Mouse (Mus musculus): ENCODE results near the gene Ndufa7. TPM values are rescaled to one million over a fixed set of nuclear protein-coding genes. Genes with fewer than 3 reads are reported as not detected.
"Not testable (repeated sequence)": the region's sequence is repeated elsewhere in the genome, so short reads cannot be mapped to it uniquely, and the experiment has no call there.

Gene Ndufa7
- polyA plus RNA-seq, 1 experiment from 2014 or later = 402 TPM

DNA sequence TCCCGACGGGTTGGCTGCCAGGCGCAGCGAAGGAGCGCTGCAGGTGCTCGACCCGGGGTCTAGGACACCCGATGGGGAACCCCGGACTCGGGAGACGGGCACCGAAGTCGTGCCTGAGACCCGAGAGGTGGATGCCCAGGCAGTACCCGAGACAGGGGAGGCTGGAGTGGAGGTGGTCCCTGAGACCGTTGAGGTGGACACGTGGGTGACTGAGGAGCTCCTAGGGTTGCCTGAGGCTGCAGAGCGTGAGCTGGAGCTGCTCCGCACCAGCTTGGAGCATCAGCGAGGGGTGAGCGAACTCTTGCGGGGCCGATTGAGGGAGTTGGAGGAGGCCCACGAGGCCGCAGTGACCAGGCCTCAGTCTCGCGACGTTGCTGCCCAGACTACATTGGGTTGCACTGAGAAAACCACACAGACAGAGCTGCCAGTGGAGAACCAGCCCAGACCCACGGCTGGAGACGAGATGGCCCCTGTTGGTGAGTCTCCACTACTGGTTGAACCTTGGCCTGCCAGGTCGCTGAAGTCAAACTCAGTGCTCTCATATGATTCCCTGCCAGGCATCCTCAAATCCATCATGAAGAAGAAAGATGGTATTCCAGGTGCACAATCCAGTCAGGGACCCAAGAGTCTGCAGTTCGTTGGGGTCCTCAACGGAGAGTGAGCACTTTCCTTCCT lies 6.3 kb upstream of the Ndufa7 start:
- Histone ChIP-seq H3K4me2 (ENCODE audit: low read length) (peak overlapping the region; percentile 95), H3K27ac (ENCODE audit: low read length) (peak overlapping the region; percentile 90), H3K4me3 (replicated peaks; ENCODE audit: low read length) (peak overlapping the region; percentile 63), H3K9me3 (ENCODE audit: control insufficient read depth, low read length) (no peaks in the 10 kb centered on the region), H3K27me3 (replicated peaks; ENCODE audit: control insufficient read depth, insufficient read depth, low read length) (no peaks in the 10 kb centered on the region), H3K9ac (replicated peaks; ENCODE audit: low read depth, low read length) (peak overlapping the region; percentile 92), H3K36me3 (ENCODE audit: control insufficient read depth, insufficient read depth) (peaks cover 19% of the 10 kb centered on the region), H3K4me1 (replicated peaks; ENCODE audit: control insufficient read depth, insufficient read depth, low read length) (peaks cover 27% of the 10 kb centered on the region)
- WGBS = 15% methylated on average over 33 of the region's 33 CpGs
- ATAC-seq = peak; percentile 42; the same call in 1 of the 2 replicates

DNA sequence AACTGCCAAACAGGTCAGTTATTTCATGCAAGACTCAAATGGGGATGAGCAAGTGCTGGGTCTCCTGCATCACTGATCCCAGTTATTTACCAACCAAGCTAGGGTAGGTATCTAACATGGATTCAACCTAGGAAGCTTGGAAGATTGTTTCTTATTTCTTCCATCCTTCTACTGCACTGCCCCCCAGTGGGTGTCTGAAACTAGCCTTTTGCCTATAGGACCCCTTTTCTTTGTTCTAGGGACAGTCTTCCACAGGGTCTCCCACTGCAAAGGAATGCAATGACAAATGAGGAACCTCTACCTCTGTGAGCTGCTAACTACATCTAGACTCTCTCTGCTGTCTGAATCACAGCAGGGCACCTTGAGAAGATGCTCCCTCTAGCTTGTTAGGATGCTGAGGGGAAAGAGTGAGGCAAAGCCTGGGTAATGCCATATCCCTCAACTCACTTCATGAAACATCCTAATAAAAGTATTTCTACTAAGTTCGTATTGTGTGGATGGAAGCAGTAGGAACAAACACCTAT lies 1.9 kb upstream of the Ndufa7 start:
- no peak for ATAC-seq
- Histone ChIP-seq H3K27me3 (replicated peaks; ENCODE audit: control insufficient read depth, insufficient read depth, low read length) (no peaks in the 10 kb centered on the region), H3K9me3 (ENCODE audit: control insufficient read depth, low read length) (no peaks in the 10 kb centered on the region), H3K4me3 (replicated peaks; ENCODE audit: low read length) (no peak overlapping the region), H3K36me3 (ENCODE audit: control insufficient read depth, insufficient read depth) (peaks cover 19% of the 10 kb centered on the region), H3K4me2 (ENCODE audit: low read length) (no peak overlapping the region), H3K27ac (ENCODE audit: low read length) (no peak overlapping the region), H3K4me1 (replicated peaks; ENCODE audit: control insufficient read depth, insufficient read depth, low read length) (peaks cover 37% of the 10 kb centered on the region), H3K9ac (replicated peaks; ENCODE audit: low read depth, low read length) (no peak overlapping the region)
- 88% methylated on average over 1 of the region's 1 CpGs for WGBS

DNA sequence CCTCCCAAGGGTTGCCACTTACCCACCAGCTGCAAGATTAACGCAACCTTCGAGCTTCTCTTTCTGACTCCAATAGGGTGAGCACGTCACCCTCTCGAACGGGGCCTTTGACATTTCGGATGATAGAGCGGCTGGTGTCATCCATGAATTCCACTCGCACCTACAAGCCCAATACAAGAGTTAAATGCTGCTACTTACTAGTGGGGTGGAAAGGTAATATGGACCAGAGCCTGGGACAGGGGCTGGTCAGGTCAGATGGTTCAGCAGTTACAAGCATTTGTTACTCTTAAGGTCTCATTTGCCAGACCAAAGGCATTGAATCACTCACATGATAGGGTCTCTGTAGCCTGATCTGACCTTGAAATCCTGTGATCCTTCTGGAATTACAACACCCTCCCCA lies 1.2 kb upstream of the Ndufa7 start:
- not testable (repeated sequence) for H3K9me3 ChIP-seq (ENCODE audit: control insufficient read depth, low read length); H3K27ac ChIP-seq (ENCODE audit: low read length); H3K27me3 ChIP-seq (replicated peaks; ENCODE audit: control insufficient read depth, insufficient read depth, low read length); ATAC-seq
- Histone ChIP-seq H3K4me1 (replicated peaks; ENCODE audit: control insufficient read depth, insufficient read depth, low read length) (peaks cover 32% of the 10 kb centered on the region), H3K4me2 (ENCODE audit: low read length) (peak overlapping the region; percentile 94), H3K36me3 (ENCODE audit: control insufficient read depth, insufficient read depth) (peaks cover 19% of the 10 kb centered on the region), H3K4me3 (replicated peaks; ENCODE audit: low read length) (peak overlapping the region; percentile 85), H3K9ac (replicated peaks; ENCODE audit: low read depth, low read length) (peak overlapping the region; percentile 79)
- WGBS = 82% methylated on average over 8 of the region's 8 CpGs

DNA sequence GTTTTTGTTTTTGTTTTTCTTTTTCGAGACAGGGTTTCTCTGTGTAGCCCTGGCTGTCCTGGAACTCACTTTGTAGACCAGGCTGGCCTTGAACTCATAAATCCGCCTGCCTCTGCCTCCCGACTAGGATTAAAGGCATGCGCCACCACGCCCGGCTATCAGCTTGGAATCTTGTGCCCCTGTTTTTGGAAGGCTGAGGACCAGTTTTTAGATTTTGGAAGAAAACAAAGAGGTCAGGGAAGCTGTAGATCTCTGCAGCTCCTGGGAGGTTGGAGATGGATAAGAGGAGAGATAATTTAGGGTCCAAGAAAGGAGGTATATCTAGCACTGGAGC lies 592 bp downstream of the Ndufa7 start:
- H3K36me3 ChIP-seq (ENCODE audit: control insufficient read depth, insufficient read depth) = peaks cover 20% of the 10 kb centered on the region
- ATAC-seq; H3K9me3 ChIP-seq (ENCODE audit: control insufficient read depth, low read length); H3K27me3 ChIP-seq (replicated peaks; ENCODE audit: control insufficient read depth, insufficient read depth, low read length): not testable (repeated sequence)
- H3K4me2 ChIP-seq (ENCODE audit: low read length) = peak overlapping the region; percentile 65
- peak overlapping the region; percentile 68 for H3K9ac ChIP-seq (replicated peaks; ENCODE audit: low read depth, low read length)
- 5% methylated on average over 6 of the region's 6 CpGs for WGBS
- H3K4me3 ChIP-seq (replicated peaks; ENCODE audit: low read length) = peak overlapping the region; percentile 85
- peaks cover 26% of the 10 kb centered on the region for H3K4me1 ChIP-seq (replicated peaks; ENCODE audit: control insufficient read depth, insufficient read depth, low read length)
- H3K27ac ChIP-seq (ENCODE audit: low read length) = peak overlapping the region; percentile 77

DNA sequence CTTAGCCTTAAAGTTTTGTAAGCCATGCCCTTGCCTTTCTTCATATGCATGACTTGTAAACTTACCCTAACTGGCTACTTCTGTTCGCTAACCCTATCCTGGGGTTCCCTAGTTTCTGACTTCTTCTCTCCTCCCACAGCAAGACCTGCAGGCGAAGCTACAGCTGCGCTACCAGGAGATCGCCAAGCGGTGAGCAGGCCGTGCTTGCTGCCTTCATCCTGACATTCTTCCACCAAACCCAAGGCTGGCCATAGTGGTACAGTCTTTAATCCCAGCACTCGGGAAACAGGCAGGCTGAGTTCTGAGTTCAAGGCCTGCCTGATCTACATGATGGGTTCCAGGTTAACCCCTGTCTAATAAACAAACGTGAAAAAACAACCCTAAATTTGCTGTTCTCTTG lies 1.1 kb downstream of the Ndufa7 start:
- Histone ChIP-seq H3K9ac (replicated peaks; ENCODE audit: low read depth, low read length) (peak overlapping the region; percentile 68; the same call in 1 of the 2 replicates), H3K27me3 (replicated peaks; ENCODE audit: control insufficient read depth, insufficient read depth, low read length) (no peaks in the 10 kb centered on the region), H3K36me3 (ENCODE audit: control insufficient read depth, insufficient read depth) (peaks cover 23% of the 10 kb centered on the region), H3K4me2 (ENCODE audit: low read length) (peak overlapping the region; percentile 65), H3K4me1 (replicated peaks; ENCODE audit: control insufficient read depth, insufficient read depth, low read length) (peaks cover 26% of the 10 kb centered on the region), H3K4me3 (replicated peaks; ENCODE audit: low read length) (no peak overlapping the region; the same call in 1 of the 2 replicates), H3K27ac (ENCODE audit: low read length) (no peak overlapping the region), H3K9me3 (ENCODE audit: control insufficient read depth, low read length) (no peaks in the 10 kb centered on the region)
- WGBS = 87% methylated on average over 8 of the region's 8 CpGs
- ATAC-seq = no peak

DNA sequence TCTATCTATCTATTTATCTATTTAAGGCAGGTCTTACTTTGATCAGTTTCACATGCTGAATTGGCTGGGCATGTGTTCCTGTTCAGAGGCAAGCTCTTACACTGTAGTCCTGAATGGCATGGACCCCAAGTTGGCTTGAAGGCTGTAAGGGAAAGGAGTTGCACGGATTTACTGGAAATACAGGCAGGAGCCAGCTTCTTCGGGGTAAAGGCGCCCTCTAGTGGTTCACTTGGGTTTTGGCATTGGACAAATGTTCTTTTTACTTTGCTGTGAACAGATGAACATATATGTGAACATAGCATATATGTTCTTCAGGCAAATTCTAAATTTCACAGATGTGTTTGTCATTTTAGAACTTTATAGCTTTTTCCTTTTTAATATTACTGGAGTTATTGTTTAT lies 2.5 kb downstream of the Ndufa7 start:
- 0% methylated on average over 3 of the region's 3 CpGs for WGBS
- peaks cover 26% of the 10 kb centered on the region for H3K4me1 ChIP-seq (replicated peaks; ENCODE audit: control insufficient read depth, insufficient read depth, low read length)

DNA sequence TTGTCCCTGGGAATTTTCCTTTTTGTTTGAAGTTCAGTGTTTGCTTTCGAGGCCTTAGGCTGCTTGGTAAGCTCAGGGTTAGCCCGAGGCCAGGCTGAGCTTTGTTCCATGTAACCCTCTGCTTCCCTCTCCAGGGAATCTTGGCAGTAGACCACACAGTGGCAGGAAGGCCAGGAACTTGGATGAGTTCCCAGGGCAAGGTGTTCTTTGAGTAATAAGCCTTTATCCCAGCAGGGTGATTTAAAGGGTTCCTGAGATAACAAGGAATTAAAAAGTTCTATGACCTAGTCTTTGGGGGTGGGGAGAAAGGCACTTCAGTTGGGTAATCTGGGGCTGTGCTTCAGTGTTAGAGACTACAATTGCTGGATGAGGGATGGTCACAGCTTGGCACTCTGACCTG lies 4.5 kb downstream of the Ndufa7 start:
- no peak for ATAC-seq
- H3K9ac ChIP-seq (replicated peaks; ENCODE audit: low read depth, low read length) = no peak overlapping the region
- H3K4me1 ChIP-seq (replicated peaks; ENCODE audit: control insufficient read depth, insufficient read depth, low read length) = peaks cover 9% of the 10 kb centered on the region
- WGBS = 35% methylated on average over 2 of the region's 2 CpGs
- H3K36me3 ChIP-seq (ENCODE audit: control insufficient read depth, insufficient read depth) = peaks cover 18% of the 10 kb centered on the region
- no peaks in the 10 kb centered on the region for H3K27me3 ChIP-seq (replicated peaks; ENCODE audit: control insufficient read depth, insufficient read depth, low read length)
- H3K4me3 ChIP-seq (replicated peaks; ENCODE audit: low read length) = no peak overlapping the region
- H3K27ac ChIP-seq (ENCODE audit: low read length) = no peak overlapping the region
- no peak overlapping the region for H3K4me2 ChIP-seq (ENCODE audit: low read length)
- no peaks in the 10 kb centered on the region for H3K9me3 ChIP-seq (ENCODE audit: control insufficient read depth, low read length)

More for the DNA sequence above, 2.5 kb downstream of the Ndufa7 start:
- no peak for ATAC-seq
- Histone ChIP-seq H3K36me3 (ENCODE audit: control insufficient read depth, insufficient read depth) (peaks cover 14% of the 10 kb centered on the region), H3K9me3 (ENCODE audit: control insufficient read depth, low read length) (no peaks in the 10 kb centered on the region), H3K27me3 (replicated peaks; ENCODE audit: control insufficient read depth, insufficient read depth, low read length) (no peaks in the 10 kb centered on the region), H3K4me3 (replicated peaks; ENCODE audit: low read length) (no peak overlapping the region), H3K27ac (ENCODE audit: low read length) (no peak overlapping the region), H3K4me2 (ENCODE audit: low read length) (no peak overlapping the region), H3K9ac (replicated peaks; ENCODE audit: low read depth, low read length) (no peak overlapping the region)

DNA sequence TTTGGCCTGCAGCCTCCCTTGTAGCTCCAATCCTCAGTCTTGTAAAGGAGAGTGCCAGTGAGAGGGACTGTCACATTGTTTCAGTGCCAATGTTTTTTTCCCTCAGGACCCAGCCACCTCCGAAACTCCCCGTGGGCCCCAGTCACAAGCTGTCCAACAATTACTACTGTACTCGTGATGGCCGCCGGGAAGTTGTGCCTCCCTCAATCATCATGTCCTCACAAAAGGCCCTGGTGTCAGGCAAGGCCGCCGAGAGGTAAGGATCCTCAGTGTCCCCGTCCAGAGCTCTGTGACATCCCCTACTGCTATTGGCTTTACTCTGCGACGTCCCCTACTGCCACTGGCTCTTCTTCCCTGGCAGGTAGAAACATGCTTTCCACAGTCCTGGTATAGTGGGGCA lies 5.2 kb downstream of the Ndufa7 start:
- Histone ChIP-seq H3K4me1 (replicated peaks; ENCODE audit: control insufficient read depth, insufficient read depth, low read length) (peaks cover 9% of the 10 kb centered on the region), H3K9me3 (ENCODE audit: control insufficient read depth, low read length) (no peaks in the 10 kb centered on the region), H3K27me3 (replicated peaks; ENCODE audit: control insufficient read depth, insufficient read depth, low read length) (no peaks in the 10 kb centered on the region), H3K36me3 (ENCODE audit: control insufficient read depth, insufficient read depth) (peaks cover 23% of the 10 kb centered on the region), H3K27ac (ENCODE audit: low read length) (no peak overlapping the region), H3K9ac (replicated peaks; ENCODE audit: low read depth, low read length) (no peak overlapping the region), H3K4me3 (replicated peaks; ENCODE audit: low read length) (no peak overlapping the region), H3K4me2 (ENCODE audit: low read length) (no peak overlapping the region)
- 89% methylated on average over 10 of the region's 10 CpGs for WGBS
- ATAC-seq = no peak

DNA sequence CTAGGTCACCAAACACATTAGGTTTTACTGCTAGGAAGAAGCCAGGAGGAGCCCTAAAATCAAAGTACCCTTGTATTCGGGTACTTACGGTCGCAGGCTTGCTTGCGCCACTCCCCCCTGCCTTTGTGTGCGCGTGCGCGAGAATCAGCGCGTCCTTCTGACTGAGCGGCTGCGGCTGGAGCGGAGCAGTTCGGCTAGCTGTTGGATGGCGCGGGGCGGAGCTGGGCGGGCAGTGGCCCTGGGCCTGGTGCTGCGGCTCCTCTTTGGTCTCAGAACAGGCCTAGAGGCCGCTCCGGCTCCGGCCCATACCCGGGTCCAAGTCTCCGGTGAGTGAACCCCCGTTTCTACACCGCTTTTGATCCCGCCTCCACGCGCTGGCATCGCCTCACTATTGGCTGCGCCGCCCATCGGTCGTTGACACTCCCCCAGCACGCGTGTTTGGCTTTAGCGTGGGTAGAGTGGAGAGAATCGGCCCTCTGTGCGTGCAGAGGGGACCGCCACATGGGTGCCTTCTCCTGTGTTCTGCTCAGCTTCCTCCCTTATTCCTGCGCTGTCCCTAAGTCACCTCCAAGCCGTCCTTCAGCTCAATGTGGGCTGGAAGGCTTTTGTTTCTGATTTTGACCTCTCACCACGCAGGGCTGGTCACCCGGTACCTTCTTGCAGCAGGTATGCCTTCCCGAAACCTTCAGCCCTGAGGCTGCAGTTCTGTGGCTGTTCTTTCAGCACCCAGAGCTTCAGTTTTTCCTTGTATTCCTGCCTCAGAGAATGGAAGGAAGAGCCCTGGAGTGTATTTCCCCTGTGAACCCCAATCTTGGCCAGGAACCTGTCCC lies 18.8 kb downstream of the Ndufa7 start, which contains the start of gene Cd320:
Gene Cd320, plus strand, starts transcription at position 126 of the 830 bp plus-strand sequence.
- Histone ChIP-seq H3K4me3 (replicated peaks; ENCODE audit: low read length) (peak within 1 kb of the TSS; percentile 94), H3K4me1 (replicated peaks; ENCODE audit: control insufficient read depth, insufficient read depth, low read length) (peaks cover 12% of the 10 kb centered on the region), H3K9ac (replicated peaks; ENCODE audit: low read depth, low read length) (peak within 1 kb of the TSS; percentile 80), H3K36me3 (ENCODE audit: control insufficient read depth, insufficient read depth) (peaks cover 4% of the 10 kb centered on the region; the same call in 1 of the 2 replicates), H3K9me3 (ENCODE audit: control insufficient read depth, low read length) (no peaks in the 10 kb centered on the region), H3K4me2 (ENCODE audit: low read length) (peak within 1 kb of the TSS; percentile 71), H3K27me3 (replicated peaks; ENCODE audit: control insufficient read depth, insufficient read depth, low read length) (no peaks in the 10 kb centered on the region), H3K27ac (ENCODE audit: low read length) (peak within 1 kb of the TSS; percentile 74)
- ATAC-seq = peak; percentile 97
- under 1% methylated on average over 45 of the region's 45 CpGs for WGBS
